Mouse (Mus musculus): ENCODE data around the gene Fbxo36.

Gene Fbxo36

GRCm38 (mm10) chr1:84897364-84897763 lies 57.7 kb downstream of the Fbxo36 start:
- no peak for DNase-seq

DNA sequence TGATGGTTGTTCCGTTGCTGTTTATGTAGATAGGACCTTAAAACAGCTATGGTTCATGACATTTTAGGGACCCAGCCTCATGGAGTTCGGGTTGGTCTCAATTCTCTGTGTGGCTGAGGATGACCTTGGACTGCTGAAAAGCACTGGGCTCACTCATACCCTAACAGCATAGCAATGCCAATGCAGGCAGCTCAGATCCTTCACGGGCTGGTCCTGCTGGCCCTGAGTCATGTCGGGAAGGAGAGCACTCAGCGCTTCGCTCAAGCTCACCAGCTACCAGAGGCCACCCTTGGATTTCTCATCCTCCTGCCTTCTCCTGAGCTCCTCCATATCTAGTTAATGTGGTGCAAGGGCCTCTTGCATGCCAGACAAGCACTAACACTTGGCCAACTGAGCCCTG lies 59.5 kb downstream of the Fbxo36 start:
- no peak for DNase-seq

GRCm38 (mm10) chr1:84904467-84904866 lies 64.8 kb downstream of the Fbxo36 start:
- no peak for DNase-seq

- DNase-seq, result no peak
Observed at GRCm38 (mm10) chr1:84910177-84910804, 70.7 kb downstream of the Fbxo36 start.

- DNase-seq, result no peak
Observed at GRCm38 (mm10) chr1:84912571-84912970, 72.9 kb downstream of the Fbxo36 start.

DNA sequence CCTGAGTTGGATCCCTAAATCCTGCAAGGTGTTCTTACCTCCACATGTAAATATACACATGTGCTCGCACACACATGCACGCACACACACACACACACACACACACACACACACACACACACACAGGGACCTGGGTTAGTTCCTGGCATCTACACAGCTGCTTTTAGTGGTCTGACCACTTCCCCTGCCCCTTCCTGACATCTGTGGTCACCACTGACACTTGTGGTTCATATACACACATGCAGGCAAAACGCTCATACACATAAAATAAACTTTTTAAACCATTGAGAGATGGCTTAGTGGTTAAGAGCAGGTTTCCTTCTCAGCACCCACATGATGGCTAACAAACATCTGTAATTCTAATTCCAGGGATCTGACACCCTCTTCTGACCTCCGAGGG lies 75.4 kb downstream of the Fbxo36 start:
- DNase-seq, result peak in 1 of 2 experiments; percentile 7

DNA sequence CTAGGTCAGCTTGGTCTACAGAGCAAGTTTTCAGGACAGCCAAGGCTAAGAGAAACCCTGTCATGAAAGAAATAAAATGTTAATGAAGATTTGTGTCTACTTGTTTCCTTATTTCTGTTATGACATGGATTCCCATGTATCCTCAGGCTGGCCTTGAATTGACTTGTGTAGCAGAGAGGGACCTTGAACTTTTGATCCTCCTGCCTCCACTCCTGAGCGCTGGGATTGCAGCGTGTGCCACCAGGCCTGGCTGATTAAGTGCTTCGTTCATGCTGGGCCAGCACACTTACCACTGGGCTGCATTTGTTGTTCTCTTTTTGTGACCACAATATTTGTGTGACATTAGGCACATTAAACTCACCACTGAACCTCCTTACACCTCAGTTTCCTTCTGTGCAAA lies 79.2 kb downstream of the Fbxo36 start:
- peak in 1 of 2 experiments; percentile 27 for DNase-seq

- DNase-seq, result no peak
Observed at GRCm38 (mm10) chr1:84923432-84923831, 83.8 kb downstream of the Fbxo36 start.

- no peak for DNase-seq
Observed at GRCm38 (mm10) chr1:84924134-84924533, 84.5 kb downstream of the Fbxo36 start.

GRCm38 (mm10) chr1:84925599-84925998 lies 86.0 kb downstream of the Fbxo36 start:
- DNase-seq, result no peak

- DNase-seq, result peak; percentile 90 to 93
Observed at GRCm38 (mm10) chr1:84933472-84934150, 94.0 kb downstream of the Fbxo36 start.

DNA sequence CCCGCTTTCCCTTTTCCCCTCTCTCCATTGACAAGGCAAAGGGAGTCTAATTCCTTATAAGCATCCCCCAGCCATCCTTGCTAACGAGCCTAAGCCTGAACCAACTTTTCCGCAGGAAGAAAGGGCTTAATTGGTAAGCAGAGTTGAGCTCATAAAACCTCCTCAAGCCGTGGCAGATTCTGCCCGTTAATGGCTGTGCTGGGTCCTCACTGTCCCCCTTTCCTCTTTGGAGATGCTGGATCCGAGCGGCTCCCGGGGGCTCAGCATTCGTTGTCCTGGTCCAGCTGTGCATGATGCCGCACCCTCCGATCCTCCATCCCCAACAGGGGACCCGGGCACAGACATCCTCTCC lies 94.5 kb downstream of the Fbxo36 start:
- peak in 1 of 2 experiments; percentile 39 for DNase-seq

DNA sequence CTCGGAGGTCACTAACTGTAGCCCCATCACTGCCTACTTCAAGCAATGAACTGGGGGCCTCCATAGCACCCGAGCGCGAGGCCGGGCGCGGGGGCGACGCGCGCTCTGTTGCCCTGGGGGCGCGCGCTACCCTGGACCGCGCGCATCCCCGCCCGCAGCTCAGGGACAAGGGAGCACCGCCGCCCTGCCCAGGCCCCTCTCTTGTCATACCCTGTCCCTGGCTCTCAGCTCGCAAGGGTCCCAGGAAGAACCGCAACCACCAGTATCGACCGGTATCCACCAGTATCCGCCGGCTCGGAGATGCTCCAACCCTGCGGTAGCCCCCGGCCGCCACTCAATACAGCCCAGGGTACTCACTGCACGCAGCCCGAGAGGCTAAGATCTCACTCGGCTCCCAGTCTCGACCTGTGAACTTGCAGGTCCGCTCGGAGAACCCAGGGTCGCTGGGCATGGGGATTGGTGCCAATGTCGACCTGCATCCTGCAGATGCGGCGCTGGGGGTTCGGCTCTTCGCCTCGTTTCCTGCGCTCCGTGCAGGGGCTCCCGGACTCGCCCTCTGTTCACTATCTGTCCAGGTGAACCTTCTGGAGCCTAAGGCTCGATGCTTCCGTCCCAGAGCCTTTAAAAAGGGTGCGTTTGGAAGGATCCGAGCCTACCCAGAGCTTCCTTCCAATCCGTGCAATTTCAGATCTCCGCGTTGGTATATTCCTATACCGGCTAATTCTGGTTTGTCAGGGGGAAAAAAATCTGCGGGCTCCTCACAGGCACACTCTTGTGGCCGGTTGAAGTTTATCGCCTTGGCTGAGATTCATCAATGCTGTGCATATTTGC lies 95.1 kb downstream of the Fbxo36 start, which contains the start of gene Slc16a14:
Slc16a14 (minus strand) TSS at position 632 of the 831 bp plus-strand sequence.
- peak; percentile 45 to 72 for DNase-seq

GRCm38 (mm10) chr1:84935668-84936067 lies 96.0 kb downstream of the Fbxo36 start:
- peak; percentile 66 to 85 for DNase-seq

GRCm38 (mm10) chr1:84936716-84937510 lies 97.3 kb downstream of the Fbxo36 start:
- DNase-seq, result no peak

GRCm38 (mm10) chr1:84939466-84939865 lies 99.8 kb downstream of the Fbxo36 start:
- no peak for DNase-seq

GRCm38 (mm10) chr1:84940322-84940721 lies 100.7 kb downstream of the Fbxo36 start:
- no peak for DNase-seq

DNA sequence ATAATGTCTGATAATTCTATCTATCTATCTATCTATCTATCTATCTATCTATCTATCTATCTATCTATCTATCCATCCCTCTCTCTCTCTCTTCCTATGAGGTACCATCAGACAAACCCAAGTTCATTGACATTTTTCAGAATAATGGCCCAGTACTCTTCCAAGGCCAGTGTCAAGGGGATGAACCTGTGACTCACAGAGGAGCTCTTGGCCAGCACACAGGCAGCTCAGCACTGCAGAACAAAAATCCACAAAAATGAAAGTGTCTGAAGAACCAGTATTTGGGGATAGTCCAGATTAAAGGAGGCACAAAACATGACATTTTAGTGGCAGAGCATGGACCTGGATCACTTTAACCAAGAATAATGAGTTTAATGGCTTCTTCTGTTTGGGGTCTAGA lies 103.0 kb downstream of the Fbxo36 start:
- no peak for DNase-seq

GRCm38 (mm10) chr1:84943549-84943948 lies 103.9 kb downstream of the Fbxo36 start:
- DNase-seq, result no peak

DNA sequence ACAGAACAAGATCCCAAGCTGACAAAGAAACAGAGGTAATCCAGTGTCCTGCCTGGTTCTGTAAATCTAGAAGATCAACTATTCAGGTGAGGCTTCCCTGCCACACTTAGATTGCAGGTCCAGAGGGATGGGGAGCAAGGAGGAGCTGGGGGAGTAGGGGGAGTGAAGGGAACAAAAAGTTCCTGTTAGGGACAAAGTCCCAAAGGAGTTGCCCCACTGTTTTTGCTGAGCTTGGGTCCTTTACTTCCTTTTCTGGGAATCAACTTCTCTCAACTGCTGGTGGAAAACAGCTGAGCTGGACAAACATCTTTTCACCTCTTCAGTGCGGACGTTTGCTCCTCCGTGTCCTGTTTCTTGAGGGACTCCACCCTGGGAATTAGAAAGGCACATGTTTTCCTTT lies 106.3 kb downstream of the Fbxo36 start:
- DNase-seq, result peak; percentile 27 to 75

- DNase-seq, result peak; percentile 60 to 85
Observed at GRCm38 (mm10) chr1:84947390-84947789, 107.7 kb downstream of the Fbxo36 start.
